Mouse (Mus musculus): ENCODE results near the gene Itpk1. TPM values are rescaled to one million over a fixed set of nuclear protein-coding genes. Genes with fewer than 3 reads are reported as not detected.

Gene Itpk1
- polyA plus RNA-seq, 1 experiment from 2014 or later, result 17.1 TPM

MicroRNA genes within 50 kb of the gene (microRNA counts, 519-probe panel; counts per million panel counts)
- 470 counts per million, percentile 58 among the panel's probes with 10 or more counts for microRNA mmu-miR-1936

Small RNAs within 50 kb of the gene (microRNA-seq; reads per million reads assigned to microRNA genes)
- not detected for gene Mir1936

Other genes starting within 250 kb of the Itpk1 start
- 35.6 and 39.7 TPM in 2 replicates for gene Golga5, start 235.8 kb downstream of the Itpk1 start, polyA plus RNA-seq (2016; fragmentation: Nextera tagmentation; extraction: Ambion mirVana)
- gene Chga, start 150.0 kb downstream of the Itpk1 start, polyA plus RNA-seq (2016; fragmentation: Nextera tagmentation; extraction: Ambion mirVana), result 47.1 and 53.1 TPM in 2 replicates
- 35.1 and 38.2 TPM in 2 replicates for gene Moap1, start 38.7 kb upstream of the Itpk1 start, polyA plus RNA-seq (2016; fragmentation: Nextera tagmentation; extraction: Ambion mirVana)
- gene Tmem251, start 38.8 kb upstream of the Itpk1 start, polyA plus RNA-seq (2016; fragmentation: Nextera tagmentation; extraction: Ambion mirVana), result 10.8 and 11.7 TPM in 2 replicates
- gene Gm28051, start 52.8 kb upstream of the Itpk1 start, polyA plus RNA-seq (2016; fragmentation: Nextera tagmentation; extraction: Ambion mirVana), result not detected in 2 replicates
- gene Gon7, start 52.9 kb upstream of the Itpk1 start, polyA plus RNA-seq (2016; fragmentation: Nextera tagmentation; extraction: Ambion mirVana), result 40.1 and 44.5 TPM in 2 replicates
- 42.0 and 45.4 TPM in 2 replicates for gene Ubr7, start 53.0 kb upstream of the Itpk1 start, polyA plus RNA-seq (2016; fragmentation: Nextera tagmentation; extraction: Ambion mirVana)
- gene Gm20604, start 53.7 kb upstream of the Itpk1 start, polyA plus RNA-seq (2016; fragmentation: Nextera tagmentation; extraction: Ambion mirVana), result 31.0 and 32.2 TPM in 2 replicates
- 27.5 and 27.9 TPM in 2 replicates for gene Btbd7, start 173.5 kb upstream of the Itpk1 start, polyA plus RNA-seq (2016; fragmentation: Nextera tagmentation; extraction: Ambion mirVana)
- gene Cox8c, start 194.4 kb upstream of the Itpk1 start, polyA plus RNA-seq (2016; fragmentation: Nextera tagmentation; extraction: Ambion mirVana), result not detected in 2 replicates
- 4.9 and 5.2 TPM in 2 replicates for gene Unc79, start 243.9 kb upstream of the Itpk1 start, polyA plus RNA-seq (2016; fragmentation: Nextera tagmentation; extraction: Ambion mirVana)

Measured in hindbrain, embryonic 12.5 days (tissue).